ENCODE assay signal across 16 mouse cellular contexts in genomic region chr19:20122475-20122874, GRCm38 (mm10).
DNase-seq lines count a peak whose midpoint lies in the region; ATAC-seq and TF ChIP-seq lines count a peak whose summit lies in the region.
"Had no signal": no experiment of that assay in that cellular context is flagged by ENCODE, and none has a peak within 500 bp of the region (broad histone marks: within the 10 kb centered on the region; RNA-seq: fewer than 3 reads in every experiment).

No protein-coding gene starts in this region.

- no peak overlapping the region for H3K4me3 ChIP-seq in embryonic facial prominence, embryonic 11.5 days (ENCODE audit: low read depth, low read length)
- no peak overlapping the region for H3K4me3 ChIP-seq in embryonic facial prominence, embryonic 10.5 days
- no peak overlapping the region for H3K4me3 ChIP-seq in forebrain, postnatal 0 days (ENCODE audit: low read depth, low read length)
- no peak overlapping the region for H3K4me3 ChIP-seq in midbrain, embryonic 14.5 days (replicated peaks; ENCODE audit: low read depth, low read length)
- H3K4me3 ChIP-seq: layer of hippocampus, adult 2 months; liver, embryonic 15.5 days; stomach, embryonic 15.5 days had no signal

- H3K4me1 ChIP-seq in embryonic facial prominence, embryonic 11.5 days (ENCODE audit: control insufficient read depth, insufficient read depth, low read length) = no peaks in the 10 kb centered on the region
- H3K4me1 ChIP-seq in embryonic facial prominence, embryonic 10.5 days = no peaks in the 10 kb centered on the region
- H3K4me1 ChIP-seq in forebrain, postnatal 0 days (ENCODE audit: insufficient read depth) = 0 out of 2 replicates have a peak, but pooled peaks cover 5% of the 10 kb centered on the region
- H3K4me1 ChIP-seq in midbrain, embryonic 14.5 days (ENCODE audit: control insufficient read depth, insufficient read depth, low read length) = no peaks in the 10 kb centered on the region
- H3K4me1 ChIP-seq: liver, embryonic 15.5 days; stomach, embryonic 15.5 days had no signal

- no peaks in the 10 kb centered on the region for H3K9me3 ChIP-seq in embryonic facial prominence, embryonic 11.5 days (replicated peaks; ENCODE audit: control insufficient read depth, low read length)
- H3K9me3 ChIP-seq in embryonic facial prominence, embryonic 10.5 days = no peaks in the 10 kb centered on the region
- no peaks in the 10 kb centered on the region for H3K9me3 ChIP-seq in forebrain, postnatal 0 days (ENCODE audit: low read length)
- no peaks in the 10 kb centered on the region for H3K9me3 ChIP-seq in midbrain, embryonic 14.5 days (ENCODE audit: control insufficient read depth, low read length)
- H3K9me3 ChIP-seq: liver, embryonic 15.5 days; stomach, embryonic 15.5 days had no signal

- 36% methylated on average over 4 of the region's 4 CpGs for WGBS in embryonic facial prominence, embryonic 11.5 days
- WGBS in embryonic facial prominence, embryonic 10.5 days = 30% methylated on average over 4 of the region's 4 CpGs
- WGBS in forebrain, postnatal 0 days = 13% methylated on average over 4 of the region's 4 CpGs
- 7% methylated on average over 4 of the region's 4 CpGs for WGBS in midbrain, embryonic 14.5 days

- no peak overlapping the region for H3K9ac ChIP-seq in embryonic facial prominence, embryonic 11.5 days (replicated peaks; ENCODE audit: low read length)
- H3K9ac ChIP-seq in forebrain, postnatal 0 days = no peak overlapping the region
- H3K9ac ChIP-seq in midbrain, embryonic 14.5 days (replicated peaks; ENCODE audit: low read length) = no peak overlapping the region
- H3K9ac ChIP-seq: liver, embryonic 15.5 days; stomach, embryonic 15.5 days had no signal

- peak; percentile 82; the same call in 1 of the 2 replicates for ATAC-seq in embryonic facial prominence, embryonic 11.5 days (replicated peaks; ENCODE audit: insufficient number of reproducible peaks, low FRiP score, low TSS enrichment, low read depth)
- peak; percentile 50; the same call in 1 of the 2 replicates for ATAC-seq in forebrain, postnatal 0 days
- peak; percentile 74; the same call in 1 of the 2 replicates for ATAC-seq in midbrain, embryonic 14.5 days (ENCODE audit: low FRiP score, low TSS enrichment)
- ATAC-seq: intestine, postnatal 0 days had no signal

- no peaks in the 10 kb centered on the region for H3K36me3 ChIP-seq in embryonic facial prominence, embryonic 11.5 days (replicated peaks; ENCODE audit: control insufficient read depth, insufficient read depth, low read depth, low read length)
- no peaks in the 10 kb centered on the region for H3K36me3 ChIP-seq in embryonic facial prominence, embryonic 10.5 days (replicated peaks)
- no peaks in the 10 kb centered on the region for H3K36me3 ChIP-seq in forebrain, postnatal 0 days (ENCODE audit: insufficient read depth)
- H3K36me3 ChIP-seq in midbrain, embryonic 14.5 days (ENCODE audit: control insufficient read depth, insufficient read depth, low read length) = no peaks in the 10 kb centered on the region
- H3K36me3 ChIP-seq: liver, embryonic 15.5 days; stomach, embryonic 15.5 days had no signal

- DNase-seq in embryonic facial prominence, embryonic 11.5 days (ENCODE audit: low spot score) = peak; percentile 2
- DNase-seq in embryonic facial prominence, embryonic 10.5 days (ENCODE audit: low spot score) = no peak
- peak; percentile 10 for DNase-seq in forebrain, postnatal 0 days
- DNase-seq in midbrain, embryonic 14.5 days = peak; percentile 59
- peak; percentile 27 for DNase-seq in retina, postnatal 7 days (ENCODE audit: low read depth, low spot score)
- no peak for DNase-seq in heart, postnatal 4 days
- DNase-seq in T-cell, adult 2 months (ENCODE audit: low spot score) = no peak
- no peak for DNase-seq in urinary bladder, postnatal 25 days (ENCODE audit: low spot score)
- DNase-seq: adrenal gland, postnatal 36 days; cerebellum, adult 8-10 months; gastrocnemius, postnatal 25 days; left cerebral cortex, postnatal 4 days had no signal

- H3K4me2 ChIP-seq in embryonic facial prominence, embryonic 11.5 days (ENCODE audit: low read depth, low read length) = no peak overlapping the region
- no peak overlapping the region for H3K4me2 ChIP-seq in forebrain, postnatal 0 days (ENCODE audit: low read depth)
- no peak overlapping the region for H3K4me2 ChIP-seq in midbrain, embryonic 14.5 days (ENCODE audit: low read length)
- H3K4me2 ChIP-seq: liver, embryonic 15.5 days; stomach, embryonic 15.5 days had no signal

- no peak overlapping the region for H3K27ac ChIP-seq in embryonic facial prominence, embryonic 11.5 days (replicated peaks; ENCODE audit: low read depth, low read length)
- no peak overlapping the region for H3K27ac ChIP-seq in embryonic facial prominence, embryonic 10.5 days (replicated peaks)
- no peak overlapping the region for H3K27ac ChIP-seq in forebrain, postnatal 0 days (ENCODE audit: low read depth, low read length)
- no peak overlapping the region for H3K27ac ChIP-seq in midbrain, embryonic 14.5 days (replicated peaks; ENCODE audit: low read depth, low read length)
- H3K27ac ChIP-seq: layer of hippocampus, adult 2 months; liver, embryonic 15.5 days; stomach, embryonic 15.5 days had no signal

- TF ChIP-seq CTCF in forebrain, postnatal 0 days (IDR thresholded peaks at IDR 0.05; ENCODE audit: low read depth) = no peak

- no peaks in the 10 kb centered on the region for H3K27me3 ChIP-seq in embryonic facial prominence, embryonic 11.5 days (ENCODE audit: control insufficient read depth, insufficient read depth, low read length)
- no peaks in the 10 kb centered on the region for H3K27me3 ChIP-seq in embryonic facial prominence, embryonic 10.5 days (replicated peaks; ENCODE audit: low read depth, poor library complexity, severe bottlenecking)
- no peaks in the 10 kb centered on the region for H3K27me3 ChIP-seq in forebrain, postnatal 0 days (ENCODE audit: insufficient read depth, low read length)
- H3K27me3 ChIP-seq in midbrain, embryonic 14.5 days (ENCODE audit: control insufficient read depth, insufficient read depth, low read length) = no peaks in the 10 kb centered on the region
- H3K27me3 ChIP-seq: liver, embryonic 15.5 days; stomach, embryonic 15.5 days had no signal

Comparison
In these comparisons a context has a peak if more than half of its experiments do, and no peak if none do; other contexts are left out.
1. DNase-seq: peak in embryonic facial prominence, embryonic 11.5 days (single experiment), forebrain, postnatal 0 days (single experiment), midbrain, embryonic 14.5 days (single experiment) and retina, postnatal 7 days (single experiment); none in embryonic facial prominence, embryonic 10.5 days (single experiment), heart, postnatal 4 days (single experiment), T-cell, adult 2 months (single experiment) and urinary bladder, postnatal 25 days (single experiment).
2. Peak in every context shown above with its lines, with median percentiles within 50 percentile points of each other: ATAC-seq.